Mouse (Mus musculus) neural tube, embryonic 11.5 days (tissue): Measurements from ENCODE around the gene Spata1. TPM values are rescaled to one million over a fixed set of nuclear protein-coding genes. Genes with fewer than 3 reads are reported as not detected.

ENCODE experiments used
- ATAC-seq: fragments of 200-750 bp; cut with Nextera tagmentation; 2 replicates; pipeline ENCODE4 v1.8.0; 2017; ENCODE audit warnings: moderate number of reproducible peaks, mild to moderate bottlenecking, moderate TSS enrichment, moderate library complexity; ENCODE audit not compliant: insufficient read depth, low FRiP score, low TSS enrichment
- DNase-seq: peaks from one replicate; pipeline ENCODE4 v3.0.0-alpha.2; 2015; ENCODE audit warnings: low spot score
- H3K27ac ChIP-seq: fragments of 300-500 bp; sonication (generic); 2 replicates; pipeline ENCODE4 v1.5.1; 2014; ENCODE audit warnings: low read depth, mild to moderate bottlenecking, low read length
- H3K27me3 ChIP-seq: fragments of 300-500 bp; sonication (generic); 2 replicates; pipeline ENCODE4 v1.6.1; 2014; ENCODE audit warnings: mild to moderate bottlenecking, low read length, mixed read lengths; ENCODE audit not compliant: control insufficient read depth, insufficient read depth
- H3K36me3 ChIP-seq: fragments of 300-500 bp; sonication (generic); 2 replicates; pipeline ENCODE4 v1.6.1; 2014; ENCODE audit warnings: mild to moderate bottlenecking, low read length, moderate library complexity, mixed read lengths; ENCODE audit not compliant: control insufficient read depth, insufficient read depth
- H3K4me1 ChIP-seq: fragments of 300-500 bp; sonication (generic); 2 replicates; pipeline ENCODE4 v1.6.1; 2014; ENCODE audit warnings: low read length, mixed read lengths; ENCODE audit not compliant: control insufficient read depth, insufficient read depth
- H3K4me2 ChIP-seq: fragments of 300-500 bp; sonication (generic); 2 replicates; pipeline ENCODE4 v1.6.1; 2014; ENCODE audit warnings: low read depth, mild to moderate bottlenecking, moderate library complexity
- H3K4me3 ChIP-seq: fragments of 300-500 bp; sonication (generic); 2 replicates; pipeline ENCODE4 v1.5.1; 2014; ENCODE audit warnings: low read depth, low read length
- H3K9ac ChIP-seq: fragments of 300-500 bp; sonication (generic); 2 replicates; pipeline ENCODE4 v1.6.1; 2014; ENCODE audit warnings: mild to moderate bottlenecking, low read length
- H3K9me3 ChIP-seq: fragments of 300-500 bp; sonication (generic); 2 replicates; pipeline ENCODE4 v1.6.1; 2016; ENCODE audit warnings: low read length; ENCODE audit not compliant: control insufficient read depth
- WGBS: fragments of 180-500 bp; shearing (Covaris S2); extraction: QIAGEN DNeasy Blood & Tissue Kit; methylation state at CpG from one replicate; pipeline ENCODE4 v1.1.7; 2014; 5-methylcytosine and 5-hydroxymethylcytosine counted together
- polyA plus RNA-seq: library from polyadenylated mRNA; unstranded; fragments of >200 nt; fragmentation: Nextera tagmentation; extraction: Ambion mirVana; gene quantifications from 2 replicates; pipeline ENCODE4 v1.2.1, GENCODE M21; 2014

The Spata1 gene
- polyA plus RNA-seq, 1 experiment from 2014 or later, result 5.7 TPM

DNA sequence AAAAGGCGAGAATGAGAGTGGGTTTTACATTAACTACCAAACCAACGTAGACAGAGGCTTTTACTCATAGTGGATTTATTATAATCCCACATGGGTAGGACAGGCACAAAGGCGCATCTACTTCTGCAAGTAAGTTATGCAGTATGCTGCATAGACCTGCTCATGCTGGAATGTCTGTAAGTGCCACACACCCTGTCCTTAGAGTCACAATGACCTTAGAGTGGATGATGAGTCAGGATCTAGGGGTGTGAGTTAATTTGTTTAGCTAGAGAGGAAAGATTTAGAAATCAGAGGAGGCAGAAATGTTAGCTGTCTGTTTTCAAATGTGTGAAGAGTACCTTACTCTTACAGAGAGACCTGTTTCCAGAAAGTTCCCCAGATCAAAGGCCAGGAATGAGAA is 52.0 kb downstream of the Spata1 start:
- 86% methylated on average over 3 of the region's 3 CpGs for WGBS
- DNase-seq, result no peak

DNA sequence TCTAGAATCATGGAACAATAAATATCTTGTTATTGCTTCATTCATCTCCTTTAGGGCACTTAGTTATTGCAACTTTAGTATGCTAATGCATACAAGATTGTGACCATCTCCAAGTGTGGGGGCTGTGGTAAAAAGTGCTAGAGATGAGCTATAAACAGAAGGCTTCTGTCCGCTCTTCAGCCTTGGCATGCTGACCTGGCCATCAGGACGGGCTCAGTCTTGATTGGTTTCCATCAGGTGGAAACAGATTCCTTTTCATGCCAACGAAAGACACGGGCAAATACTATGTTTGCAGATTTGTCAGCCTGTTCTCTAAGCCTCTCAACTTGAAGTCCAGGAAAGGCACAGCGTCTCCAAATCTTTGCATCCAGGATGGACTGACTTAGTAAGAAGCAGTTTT is 52.4 kb downstream of the Spata1 start:
- Histone ChIP-seq H3K4me1 (no peaks in the 10 kb centered on the region), H3K36me3 (no peaks in the 10 kb centered on the region), H3K4me3 (no peak overlapping the region), H3K9ac (no peak overlapping the region), H3K4me2 (no peak overlapping the region), H3K27ac (no peak overlapping the region), H3K27me3 (no peaks in the 10 kb centered on the region), H3K9me3 (no peaks in the 10 kb centered on the region)
- 96% methylated on average over 5 of the region's 5 CpGs for WGBS
- ATAC-seq, result no peak
- DNase-seq, result no peak

More for the DNA sequence above, 52.0 kb downstream of the Spata1 start:
- Histone ChIP-seq H3K4me3 (no peak overlapping the region), H3K4me1 (no peaks in the 10 kb centered on the region), H3K27me3 (no peaks in the 10 kb centered on the region), H3K4me2 (no peak overlapping the region), H3K36me3 (no peaks in the 10 kb centered on the region), H3K9me3 (no peaks in the 10 kb centered on the region), H3K9ac (no peak overlapping the region), H3K27ac (no peak overlapping the region)
- ATAC-seq, result no peak

GRCm38 (mm10) chr3:146444880-146445279 is 54.7 kb downstream of the Spata1 start:
- no peak overlapping the region for H3K4me3 ChIP-seq
- no peak for DNase-seq
- H3K27me3 ChIP-seq, result no peaks in the 10 kb centered on the region
- H3K9ac ChIP-seq, result no peak overlapping the region
- no peak overlapping the region for H3K27ac ChIP-seq
- no peaks in the 10 kb centered on the region for H3K36me3 ChIP-seq
- H3K9me3 ChIP-seq, result no peaks in the 10 kb centered on the region
- no peak for ATAC-seq
- 93% methylated on average over 7 of the region's 7 CpGs for WGBS
- no peak overlapping the region for H3K4me2 ChIP-seq
- no peaks in the 10 kb centered on the region for H3K4me1 ChIP-seq

- ATAC-seq (no peak), DNase-seq (no peak)
- Histone ChIP-seq H3K27me3 (no peaks in the 10 kb centered on the region), H3K4me2 (no peak overlapping the region), H3K36me3 (no peaks in the 10 kb centered on the region), H3K9me3 (no peaks in the 10 kb centered on the region), H3K4me3 (no peak overlapping the region), H3K4me1 (no peaks in the 10 kb centered on the region), H3K27ac (no peak overlapping the region), H3K9ac (no peak overlapping the region)
- 92% methylated on average over 7 of the region's 7 CpGs for WGBS
Observed at GRCm38 (mm10) chr3:146443380-146443779, 56.2 kb downstream of the Spata1 start.

DNA sequence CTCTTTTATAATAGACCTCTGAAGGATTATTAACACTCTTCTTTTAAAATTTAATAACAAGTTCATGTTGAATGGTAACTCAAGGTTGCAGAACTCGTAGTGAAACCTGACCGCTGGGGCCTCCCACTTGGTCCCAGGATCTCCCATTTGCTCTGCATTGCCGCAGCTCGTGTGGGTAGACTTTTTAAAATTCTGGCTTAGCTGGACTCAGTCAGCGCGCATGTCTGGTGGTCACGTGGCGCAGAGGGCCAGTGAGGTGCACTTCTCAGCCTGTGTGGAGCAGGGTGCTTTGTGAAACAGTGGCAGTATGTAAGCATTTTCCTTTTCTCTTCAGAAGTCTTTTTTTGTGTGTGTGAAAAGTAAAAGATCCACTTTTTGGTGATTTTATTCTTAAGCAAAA is 56.6 kb downstream of the Spata1 start:
- no peak overlapping the region for H3K27ac ChIP-seq
- no peaks in the 10 kb centered on the region for H3K4me1 ChIP-seq
- H3K4me2 ChIP-seq, result no peak overlapping the region
- H3K36me3 ChIP-seq, result no peaks in the 10 kb centered on the region
- WGBS, result 91% methylated on average over 8 of the region's 8 CpGs
- no peak for ATAC-seq
- no peaks in the 10 kb centered on the region for H3K27me3 ChIP-seq
- no peak overlapping the region for H3K9ac ChIP-seq
- no peaks in the 10 kb centered on the region for H3K9me3 ChIP-seq
- DNase-seq, result no peak
- H3K4me3 ChIP-seq, result no peak overlapping the region

GRCm38 (mm10) chr3:146442484-146442883 is 57.1 kb downstream of the Spata1 start:
- H3K4me2 ChIP-seq, result no peak overlapping the region

GRCm38 (mm10) chr3:146440422-146440821 is 59.1 kb downstream of the Spata1 start:
- Histone ChIP-seq H3K36me3 (0 out of 2 replicates have a peak, but pooled peaks cover 2% of the 10 kb centered on the region), H3K9me3 (no peaks in the 10 kb centered on the region), H3K4me3 (no peak overlapping the region), H3K4me1 (no peaks in the 10 kb centered on the region), H3K4me2 (no peak overlapping the region), H3K9ac (no peak overlapping the region), H3K27ac (no peak overlapping the region), H3K27me3 (no peaks in the 10 kb centered on the region)
- ATAC-seq, result no peak
- DNase-seq, result no peak
- 92% methylated on average over 7 of the region's 7 CpGs for WGBS

More at GRCm38 (mm10) chr3:146442484-146442883, 57.1 kb downstream of the Spata1 start:
- Histone ChIP-seq H3K27ac (no peak overlapping the region), H3K4me1 (no peaks in the 10 kb centered on the region), H3K9me3 (no peaks in the 10 kb centered on the region), H3K27me3 (no peaks in the 10 kb centered on the region), H3K36me3 (no peaks in the 10 kb centered on the region), H3K9ac (no peak overlapping the region), H3K4me3 (no peak overlapping the region)
- 92% methylated on average over 7 of the region's 7 CpGs for WGBS
- DNase-seq, result no peak
- ATAC-seq, result no peak

DNA sequence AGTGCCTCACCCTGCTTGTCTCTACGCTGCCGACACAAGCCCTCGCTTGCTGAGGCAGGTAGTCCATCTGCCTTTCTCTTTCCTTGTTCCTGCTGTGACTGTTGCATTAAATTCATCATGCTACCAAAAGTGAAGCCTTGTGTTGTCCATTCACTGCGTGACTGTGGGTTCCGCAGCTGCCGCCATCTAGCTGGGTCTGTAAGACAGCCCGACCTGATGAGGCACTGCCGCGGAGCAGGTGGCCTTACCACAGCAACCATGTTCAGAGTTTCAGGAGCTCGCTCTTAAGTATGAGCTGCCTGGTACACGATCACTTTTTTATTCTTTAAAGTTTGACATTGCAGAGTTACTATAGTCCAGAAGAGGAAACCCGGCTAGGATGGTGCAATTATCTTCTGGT is 59.5 kb downstream of the Spata1 start:
- Histone ChIP-seq H3K27me3 (no peaks in the 10 kb centered on the region), H3K4me1 (no peaks in the 10 kb centered on the region), H3K9me3 (no peaks in the 10 kb centered on the region), H3K27ac (no peak overlapping the region), H3K4me2 (no peak overlapping the region), H3K4me3 (no peak overlapping the region), H3K36me3 (0 out of 2 replicates have a peak, but pooled peaks cover 2% of the 10 kb centered on the region), H3K9ac (no peak overlapping the region)
- 93% methylated on average over 12 of the region's 12 CpGs for WGBS
- ATAC-seq (no peak), DNase-seq (no peak)

- Histone ChIP-seq H3K4me3 (no peak overlapping the region), H3K4me2 (no peak overlapping the region), H3K9ac (no peak overlapping the region), H3K36me3 (peaks cover 4% of the 10 kb centered on the region; the same call in 1 of the 2 replicates), H3K4me1 (no peaks in the 10 kb centered on the region), H3K9me3 (no peaks in the 10 kb centered on the region), H3K27ac (no peak overlapping the region), H3K27me3 (no peaks in the 10 kb centered on the region)
- no peak for DNase-seq
- no peak for ATAC-seq
- WGBS, result 91% methylated on average over 8 of the region's 8 CpGs
Observed at GRCm38 (mm10) chr3:146436114-146436513, 63.4 kb downstream of the Spata1 start.
